Mouse (Mus musculus) thymus, postnatal 14 days (tissue): Measurements from ENCODE around the gene Tead1.

Experiments
- DNase-seq: peaks from one replicate; pipeline ENCODE4 v3.0.0; 2021

The Tead1 gene

DNA sequence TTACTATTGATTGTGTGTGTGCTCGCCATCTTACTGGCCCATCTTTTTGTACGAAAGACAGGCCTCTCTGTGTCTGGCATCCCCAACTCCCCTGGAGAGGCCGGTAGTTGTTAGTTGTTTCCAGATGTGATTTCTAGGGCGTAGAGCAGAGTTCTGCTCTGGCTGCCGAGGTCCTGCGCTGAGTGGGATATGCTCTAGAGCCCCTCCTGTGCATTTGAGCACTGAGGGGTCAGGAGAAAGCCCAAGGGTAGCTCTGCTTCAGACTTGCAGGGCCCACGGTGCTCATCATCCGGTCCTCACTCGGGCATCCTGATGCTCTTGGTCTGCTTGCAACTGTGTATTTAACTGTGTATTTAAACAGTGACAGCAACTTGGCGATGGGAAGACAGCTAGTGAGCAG lies 7.5 kb downstream of the Tead1 start:
- DNase-seq = no peak

DNA sequence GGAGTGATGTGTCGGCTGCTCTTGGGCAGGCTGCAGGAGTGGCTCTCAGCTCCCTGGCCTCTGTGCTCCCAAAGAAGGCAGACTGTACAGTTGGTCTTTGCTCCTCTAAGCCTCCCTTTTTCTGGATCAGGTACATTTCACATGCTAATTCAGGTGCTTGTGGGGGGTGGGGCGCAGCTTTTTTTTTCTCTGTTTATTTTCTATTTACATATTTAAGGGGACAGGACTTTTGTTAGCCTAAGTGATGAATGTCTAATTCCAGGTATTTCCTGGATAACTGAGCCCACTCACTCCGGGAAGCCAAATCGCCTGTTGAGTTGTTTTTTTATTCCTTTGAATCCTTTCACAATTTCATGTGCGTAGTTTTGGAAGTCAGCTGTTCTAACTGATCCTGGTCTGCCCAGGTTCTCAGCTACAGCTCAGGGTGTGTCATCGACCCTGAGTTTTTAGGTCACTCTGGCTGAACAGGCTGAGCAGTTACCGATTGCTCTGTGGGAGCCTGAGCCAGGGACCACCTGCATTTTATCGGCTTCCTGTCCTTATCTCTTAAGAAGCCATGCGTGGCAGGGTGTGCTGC lies 9.4 kb downstream of the Tead1 start:
- no peak for DNase-seq

DNA sequence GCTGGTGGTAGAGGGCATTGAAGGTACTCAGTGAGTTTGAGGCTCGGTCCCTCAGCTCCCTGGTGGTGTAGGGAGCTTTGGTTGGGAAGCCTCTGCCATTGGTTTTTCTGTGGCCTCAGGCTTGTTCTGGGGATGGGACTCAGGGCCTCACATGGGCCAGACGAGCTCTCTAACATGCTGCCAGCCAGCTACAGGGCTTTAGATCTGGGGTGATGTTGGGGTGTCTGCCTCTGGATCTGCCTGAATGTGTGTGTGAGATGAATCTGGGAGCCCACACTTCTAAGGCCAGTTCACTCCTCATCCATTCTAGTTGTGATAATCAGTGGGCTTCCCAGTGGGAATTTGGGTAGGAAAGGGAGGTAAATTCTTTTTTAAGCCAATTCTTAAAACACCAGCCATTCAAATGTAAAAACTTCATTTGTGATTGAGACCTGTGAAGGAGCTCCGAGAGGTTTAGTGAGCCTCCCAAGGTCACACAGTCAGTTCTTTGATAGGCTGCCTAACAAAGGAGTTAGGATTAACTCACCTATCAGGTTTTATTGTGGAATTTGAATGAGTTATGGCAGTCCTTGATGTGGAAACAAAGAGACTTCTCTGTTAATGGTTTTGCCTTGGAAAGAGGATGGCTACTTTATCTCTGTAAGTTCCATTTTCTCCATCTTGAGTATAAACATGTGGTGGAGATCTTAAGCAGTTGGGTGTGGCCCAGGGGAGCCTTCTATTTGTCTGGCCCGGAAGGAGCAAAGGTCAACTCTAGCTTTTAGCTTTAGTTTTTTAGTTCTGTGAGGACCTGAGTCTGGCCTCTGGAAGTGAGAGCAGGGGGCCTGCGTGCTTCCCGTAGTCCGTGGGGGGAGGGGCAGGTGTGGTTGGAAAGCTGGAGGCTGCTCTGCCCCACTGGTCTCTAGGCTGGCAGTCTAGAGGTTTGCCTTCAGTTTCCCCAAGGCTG lies 12.0 kb downstream of the Tead1 start:
- DNase-seq = no peak

DNA sequence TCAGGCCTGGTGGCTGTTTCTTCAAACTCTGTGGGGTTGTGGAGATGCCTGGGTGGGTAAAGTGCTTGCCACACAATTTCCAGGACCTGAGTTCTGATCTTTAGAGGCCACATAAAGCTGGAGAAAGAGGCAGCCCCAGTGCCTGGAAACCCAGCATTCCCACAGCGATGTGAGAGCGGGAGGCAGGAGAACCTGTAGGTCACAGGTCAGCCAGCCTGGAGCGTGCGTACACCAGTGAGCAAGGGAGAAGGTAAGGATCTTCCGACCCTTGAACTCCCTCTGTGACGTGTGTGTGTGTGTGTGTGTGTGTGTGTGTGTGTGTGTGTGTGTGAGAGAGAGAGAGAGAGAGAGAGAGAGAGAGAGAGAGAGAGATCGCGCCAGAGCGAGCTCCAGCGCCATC lies 14.4 kb downstream of the Tead1 start:
- DNase-seq = no peak

DNA sequence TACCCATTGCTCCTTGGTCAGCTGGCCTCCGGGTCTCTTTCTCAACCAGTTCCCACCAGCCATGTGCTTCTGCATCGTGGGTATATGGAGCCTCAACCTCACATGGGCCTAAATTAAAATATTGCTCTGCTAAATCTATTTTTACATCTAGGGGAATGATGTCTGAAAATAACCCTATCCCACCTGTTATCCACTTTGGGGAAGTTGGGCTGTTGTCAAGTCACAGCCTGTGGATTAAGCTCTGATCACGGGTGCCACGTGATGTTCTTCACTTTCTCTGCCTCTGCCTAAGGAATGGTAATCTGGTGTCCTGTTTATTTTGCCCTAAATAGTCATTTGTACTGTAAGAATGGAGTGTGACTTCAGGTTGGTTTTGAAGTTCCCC lies 17.7 kb downstream of the Tead1 start:
- DNase-seq = no peak

DNA sequence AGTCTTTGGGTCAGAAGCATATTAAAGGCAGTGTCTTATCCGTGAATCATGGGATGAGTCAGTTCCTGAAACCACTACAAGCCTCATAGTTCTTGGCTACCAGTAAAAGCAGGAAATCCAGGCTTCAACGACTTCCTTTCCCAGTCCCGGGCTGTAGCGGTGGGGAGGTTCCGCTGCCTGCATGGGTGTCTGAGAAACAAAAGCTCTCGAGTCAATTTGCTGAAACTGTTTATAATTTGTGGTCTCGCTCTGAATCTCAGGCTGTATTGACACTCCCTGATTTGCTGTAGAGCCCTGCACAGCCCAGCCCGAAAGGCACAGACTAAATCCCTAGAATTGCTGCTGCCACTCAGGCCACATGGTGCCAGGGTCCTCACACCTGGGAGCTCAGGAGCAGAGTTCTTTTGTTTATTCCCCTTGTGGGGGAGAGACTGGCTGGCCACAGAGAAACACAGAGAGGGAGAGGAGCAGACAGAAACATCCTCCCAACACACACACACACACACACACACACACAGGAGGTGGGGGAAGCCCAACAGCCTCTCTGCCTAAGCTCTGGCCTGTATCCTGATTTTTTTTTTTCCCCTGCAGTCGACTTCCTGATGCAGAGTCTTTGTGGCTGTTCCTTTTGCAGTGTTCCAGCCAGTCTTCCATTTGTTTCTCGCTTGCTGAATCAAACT lies 18.2 kb downstream of the Tead1 start:
- DNase-seq = no peak

DNA sequence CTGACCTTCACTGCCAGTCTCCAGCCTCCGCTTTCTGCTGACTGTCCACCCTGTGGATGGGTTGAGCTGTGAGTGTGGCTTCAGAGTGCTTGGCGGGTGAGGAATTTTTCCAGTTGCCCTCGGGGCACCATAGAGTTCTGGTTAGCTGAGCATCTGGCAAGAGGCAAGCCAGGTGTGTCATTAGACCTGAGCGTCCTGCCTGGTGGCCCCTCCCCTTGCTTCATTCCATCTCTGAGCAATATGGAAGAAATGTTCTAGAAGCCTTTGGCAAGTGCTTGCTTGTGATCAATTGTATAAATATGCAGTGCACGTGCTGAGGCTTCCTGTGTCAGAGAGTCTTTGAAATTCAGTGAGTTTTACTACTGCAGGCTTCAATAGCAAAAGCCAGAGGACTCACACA lies 21.0 kb downstream of the Tead1 start:
- no peak for DNase-seq

DNA sequence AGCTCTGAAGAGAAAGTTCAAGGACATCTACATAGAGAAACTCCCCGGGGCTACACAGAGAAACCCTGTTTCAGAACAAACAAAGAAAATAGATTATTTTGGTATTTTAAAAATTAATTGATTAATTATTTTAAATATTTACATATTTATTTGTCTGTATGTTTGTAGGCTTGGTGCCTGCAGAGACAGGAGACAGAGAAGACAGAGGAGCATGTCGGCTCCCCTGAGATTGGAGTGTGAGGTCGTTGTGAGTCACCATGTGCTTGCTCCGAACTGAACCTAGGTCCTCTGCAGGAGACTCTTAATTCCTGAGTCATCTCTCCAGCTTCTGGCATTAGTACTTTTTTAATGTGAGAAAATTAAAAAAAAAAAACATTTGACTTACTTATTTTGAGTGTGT lies 24.2 kb downstream of the Tead1 start:
- DNase-seq = no peak

DNA sequence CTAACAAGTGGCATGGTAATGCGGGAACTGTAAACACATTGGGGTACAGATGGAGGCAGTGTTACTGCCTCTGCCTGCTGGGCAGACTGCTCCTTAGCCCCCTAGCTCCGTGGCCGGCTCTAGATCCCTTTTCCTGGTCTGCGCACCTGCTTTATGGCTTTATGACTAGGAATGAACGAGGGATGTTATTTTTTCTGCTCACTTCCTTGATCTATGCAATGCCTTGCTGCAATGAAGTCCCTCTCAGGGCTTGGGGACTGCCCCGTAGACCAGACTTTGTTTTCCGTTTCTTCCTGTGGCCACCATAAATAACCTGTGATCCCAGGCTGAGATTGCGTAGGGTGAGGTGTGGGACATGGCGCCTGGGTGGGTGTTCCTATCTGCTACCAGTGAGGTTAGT lies 26.8 kb downstream of the Tead1 start:
- no peak for DNase-seq

DNA sequence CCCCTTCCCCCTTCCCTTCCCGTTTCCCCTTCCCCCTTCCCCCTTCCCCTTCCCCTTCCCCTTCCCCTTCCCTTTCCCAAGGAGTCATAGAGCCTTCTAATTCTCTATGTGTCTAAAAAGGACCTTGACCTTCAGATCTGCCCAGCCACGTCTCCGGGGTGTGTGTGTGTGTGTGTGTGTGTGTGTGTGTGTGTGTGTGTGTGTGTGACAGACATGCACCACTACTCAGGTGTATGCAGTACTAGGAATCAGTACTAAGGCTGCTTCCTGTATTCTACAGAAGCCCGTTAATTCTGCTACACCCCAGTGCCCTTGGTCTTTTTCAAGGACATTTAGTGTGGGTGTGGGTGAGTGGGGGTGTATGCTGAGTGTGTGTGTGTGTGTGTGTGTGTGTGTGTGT lies 27.6 kb downstream of the Tead1 start:
- DNase-seq = no peak

DNA sequence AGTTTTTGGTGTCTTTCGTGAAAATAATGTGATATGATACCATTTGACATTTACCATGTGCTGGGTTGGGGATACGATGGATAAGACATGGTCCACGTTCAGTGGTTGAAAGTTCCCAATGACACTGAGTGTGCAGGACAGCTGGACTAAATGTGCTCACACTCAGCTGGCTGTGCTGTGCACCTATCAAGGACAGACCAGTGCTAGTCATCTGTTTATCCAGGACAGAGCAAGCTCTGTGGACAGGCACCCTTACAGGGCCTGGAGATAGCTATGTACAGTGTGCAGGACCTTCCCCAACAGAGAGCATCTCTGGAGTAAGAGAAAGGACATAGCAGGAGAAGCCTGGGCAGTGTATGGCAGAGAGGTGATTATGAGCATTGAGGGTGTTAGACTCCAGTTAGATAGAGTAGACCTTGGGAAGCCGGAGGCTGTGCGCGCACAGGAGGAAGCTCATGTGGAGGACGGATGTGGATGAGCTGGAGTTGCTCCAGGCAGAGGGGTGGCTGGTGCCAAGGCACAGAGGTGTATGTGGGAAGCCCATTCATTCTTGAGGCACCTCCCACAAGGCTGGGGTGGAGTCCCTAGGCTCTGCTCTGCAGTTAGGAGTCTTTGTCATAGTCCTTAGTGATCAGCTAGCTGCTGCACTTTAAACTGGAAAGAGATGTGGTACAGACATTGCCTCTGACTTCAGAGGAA lies 31.4 kb downstream of the Tead1 start:
- DNase-seq = no peak

DNA sequence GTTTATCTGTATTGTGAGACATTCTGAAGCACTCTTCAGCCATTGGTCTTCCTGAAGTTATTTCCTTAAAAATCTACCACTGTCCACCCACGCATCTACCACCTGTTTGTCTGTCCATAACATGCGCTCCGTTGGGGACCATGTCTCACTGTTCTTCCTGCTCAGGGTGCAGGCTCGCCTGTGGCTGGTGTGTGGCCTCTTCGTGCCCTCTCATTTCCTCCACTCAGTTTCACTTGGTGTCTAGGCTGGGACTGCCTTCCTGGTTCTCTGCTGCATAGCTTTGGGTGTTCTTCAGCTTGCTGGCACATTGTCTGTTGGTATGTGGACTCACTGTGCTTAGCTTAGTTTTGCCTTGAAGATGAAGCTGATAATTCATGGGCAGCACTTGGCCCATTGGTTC lies 32.9 kb downstream of the Tead1 start:
- DNase-seq = no peak

DNA sequence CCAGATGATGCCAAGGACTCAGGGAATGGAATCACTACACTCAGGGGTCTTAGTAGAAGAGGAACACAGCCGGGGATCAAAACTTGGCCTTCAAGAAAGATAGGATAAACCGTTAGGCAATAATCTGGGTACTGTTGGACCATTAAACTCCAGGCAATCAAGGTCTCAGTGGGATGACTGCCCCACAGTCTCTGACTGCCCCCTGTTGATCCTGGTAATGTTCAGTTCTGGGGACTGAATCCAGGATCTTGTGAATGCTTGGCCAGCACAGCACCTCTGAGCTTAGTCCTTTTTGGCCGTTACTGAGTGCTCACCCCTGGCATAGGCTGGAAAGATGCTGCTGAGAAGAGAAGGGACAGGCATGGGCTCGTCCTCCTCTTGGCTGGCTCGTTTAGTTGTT lies 34.4 kb downstream of the Tead1 start:
- no peak for DNase-seq

DNA sequence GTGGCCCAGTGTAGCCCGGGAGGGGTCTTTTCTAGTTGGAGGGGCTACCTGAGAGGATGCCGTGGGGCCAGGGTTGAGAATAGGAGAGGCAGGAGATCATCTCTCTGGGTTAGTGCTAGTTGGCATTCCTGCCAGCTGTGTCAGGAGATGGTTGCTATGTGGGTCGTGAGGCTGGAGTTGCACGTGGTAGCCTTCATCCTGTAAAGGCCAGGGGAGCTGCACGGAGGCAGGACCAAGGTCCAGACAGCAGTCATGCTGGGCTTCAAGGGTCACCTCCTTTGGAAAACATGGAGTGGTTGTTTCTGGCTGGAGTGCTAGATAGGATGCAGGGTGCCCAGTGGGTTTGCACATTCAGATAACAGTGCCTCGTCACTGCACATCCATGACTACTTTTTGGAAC lies 35.7 kb downstream of the Tead1 start:
- no peak for DNase-seq

DNA sequence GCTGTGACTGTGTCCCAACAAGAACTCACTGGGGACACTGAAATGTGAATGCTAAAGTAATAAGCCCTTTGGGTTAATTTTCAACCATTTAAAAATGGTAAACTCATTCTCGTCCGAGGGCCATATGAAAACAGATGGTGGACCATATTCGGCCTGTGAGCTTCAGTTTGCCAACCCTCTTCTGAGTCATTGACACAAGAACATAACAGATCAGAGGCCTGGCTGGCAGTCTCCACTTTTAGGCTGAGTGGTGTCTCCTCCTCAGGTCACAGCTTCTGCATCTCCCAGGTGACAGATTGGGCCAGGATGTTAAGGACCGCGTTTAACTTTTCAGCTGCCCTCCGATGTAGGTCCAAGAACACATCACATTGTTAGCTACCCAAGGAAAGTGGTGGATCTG lies 37.6 kb downstream of the Tead1 start:
- DNase-seq = no peak

DNA sequence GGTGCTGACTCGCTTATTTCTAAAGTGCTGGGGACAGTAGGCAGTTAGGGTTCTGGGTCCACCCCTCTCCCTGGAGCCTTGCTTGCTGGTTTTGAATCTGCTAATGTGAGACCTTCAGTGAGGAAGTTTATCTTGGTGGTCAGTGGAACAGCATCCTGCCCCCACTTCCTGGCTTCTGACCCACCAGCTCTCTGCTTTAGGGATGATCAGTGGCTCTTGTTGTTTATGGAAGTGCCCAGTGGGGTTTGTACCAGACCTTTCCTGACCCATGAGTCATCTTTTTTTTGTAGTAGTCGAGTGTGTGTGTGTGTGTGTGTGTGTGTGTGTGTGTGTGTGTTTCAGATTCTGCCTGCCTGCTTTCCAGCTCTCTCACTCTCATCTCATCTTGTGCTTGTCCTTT lies 38.6 kb downstream of the Tead1 start:
- no peak for DNase-seq

DNA sequence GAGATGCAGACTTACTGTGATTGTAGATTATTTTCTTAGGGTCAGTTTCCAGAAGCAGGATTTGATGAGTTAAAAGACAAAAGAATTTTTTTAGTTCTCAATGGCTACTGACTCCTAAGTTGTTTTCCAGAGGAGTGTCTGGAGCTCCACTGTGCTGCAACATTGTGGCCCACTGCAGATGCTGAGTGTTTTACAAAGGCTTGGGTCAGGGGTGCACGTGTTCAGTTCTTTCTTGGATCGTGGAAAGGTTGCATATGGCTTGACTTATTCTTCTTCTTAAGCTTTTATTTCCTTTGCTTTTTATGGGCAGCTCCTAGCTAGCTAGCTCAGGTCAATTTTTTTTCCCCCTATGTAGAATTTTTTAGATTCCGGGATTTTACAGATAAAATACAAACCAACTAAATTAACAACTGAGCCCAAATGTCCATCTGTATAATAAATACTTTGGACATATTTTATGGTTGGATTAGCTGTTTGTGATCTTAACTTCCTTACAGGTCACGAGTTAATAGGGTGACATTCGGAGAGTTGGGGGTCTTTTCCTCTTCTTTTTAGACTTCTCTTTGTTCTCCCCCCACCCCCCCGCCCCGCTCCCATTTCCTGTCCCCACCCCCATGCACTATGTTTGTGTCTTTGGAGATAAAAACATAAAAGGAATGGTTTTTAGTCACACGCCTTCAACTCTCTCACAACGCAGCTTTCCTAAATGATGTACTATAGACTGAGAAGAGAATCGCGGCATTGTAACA lies 40.5 kb downstream of the Tead1 start:
- no peak for DNase-seq

DNA sequence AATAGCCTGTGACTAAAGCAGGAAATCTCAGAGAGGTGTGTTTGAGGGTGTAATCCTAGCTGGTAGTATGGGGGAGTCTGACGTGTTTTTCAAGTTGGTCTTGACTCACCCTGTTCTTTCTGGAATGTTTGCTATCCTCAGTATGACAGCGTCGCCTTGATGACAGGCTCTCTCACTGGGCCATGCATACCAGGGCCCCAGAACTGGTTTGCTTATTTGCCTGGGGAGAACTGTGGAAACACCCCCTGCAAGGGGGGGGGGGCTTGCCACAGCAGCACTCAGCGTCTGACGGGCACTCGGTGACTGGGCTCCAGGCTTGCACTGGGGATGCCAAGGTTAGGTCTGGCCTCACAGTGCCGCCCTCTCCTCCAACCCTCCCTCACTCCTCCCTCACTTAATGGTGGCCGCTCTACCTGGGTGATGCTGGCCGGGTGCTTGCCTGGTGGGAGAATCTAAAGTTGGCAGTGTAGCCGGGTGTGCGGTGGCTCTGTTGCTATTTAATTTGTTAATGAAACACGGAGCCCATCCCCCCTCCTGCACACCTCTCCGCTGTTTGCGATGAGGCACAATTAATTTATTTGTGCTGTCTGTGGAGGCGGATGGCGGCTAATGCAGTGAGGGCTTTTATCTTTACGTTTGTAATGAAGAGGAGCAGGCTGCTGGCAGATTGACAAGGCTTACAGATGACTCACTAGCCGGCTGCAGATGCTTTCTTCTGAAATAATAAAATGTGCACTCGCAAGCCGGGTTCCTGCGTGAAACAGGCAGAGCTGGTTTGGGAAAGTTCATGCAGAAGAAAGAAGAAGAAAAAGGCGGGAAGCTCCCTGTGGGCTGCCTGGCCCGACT lies 41.2 kb downstream of the Tead1 start:
- no peak for DNase-seq

DNA sequence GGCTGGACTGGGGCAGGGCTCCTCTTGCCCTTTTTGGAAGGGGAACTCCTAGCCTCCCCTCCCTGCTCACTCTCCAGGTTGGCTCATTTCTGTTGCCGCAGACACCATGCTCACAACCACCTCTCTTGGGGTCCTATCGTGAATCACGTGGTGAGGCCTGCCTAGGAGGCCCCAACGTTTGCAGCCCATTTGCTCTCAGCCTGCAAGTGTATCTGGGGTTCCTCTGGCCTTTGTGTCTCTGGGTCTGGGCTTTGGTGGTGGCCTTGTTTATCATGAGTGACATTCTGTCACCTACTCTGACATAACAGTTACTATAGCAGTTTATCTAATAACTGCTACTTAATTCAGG lies 41.8 kb downstream of the Tead1 start:
- DNase-seq = no peak

DNA sequence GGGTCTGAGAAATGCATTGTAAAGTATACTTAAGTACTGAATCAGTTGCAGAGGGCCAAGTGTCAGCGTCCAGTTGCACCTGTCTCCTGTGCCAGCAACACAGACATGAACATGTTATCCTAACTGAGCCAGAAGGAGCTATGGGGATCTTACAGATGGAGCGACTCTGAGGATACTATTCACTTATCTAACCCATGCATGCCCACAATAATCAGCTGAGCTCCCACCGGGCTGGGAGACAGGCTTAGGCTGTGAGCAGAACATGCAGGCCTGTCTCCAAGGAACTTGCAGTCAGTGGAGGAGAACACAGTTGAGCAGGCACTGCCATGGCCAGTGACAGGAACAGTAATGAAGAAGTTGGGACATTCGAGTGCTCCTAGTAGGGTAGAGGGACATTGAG lies 42.7 kb downstream of the Tead1 start:
- no peak for DNase-seq

DNA sequence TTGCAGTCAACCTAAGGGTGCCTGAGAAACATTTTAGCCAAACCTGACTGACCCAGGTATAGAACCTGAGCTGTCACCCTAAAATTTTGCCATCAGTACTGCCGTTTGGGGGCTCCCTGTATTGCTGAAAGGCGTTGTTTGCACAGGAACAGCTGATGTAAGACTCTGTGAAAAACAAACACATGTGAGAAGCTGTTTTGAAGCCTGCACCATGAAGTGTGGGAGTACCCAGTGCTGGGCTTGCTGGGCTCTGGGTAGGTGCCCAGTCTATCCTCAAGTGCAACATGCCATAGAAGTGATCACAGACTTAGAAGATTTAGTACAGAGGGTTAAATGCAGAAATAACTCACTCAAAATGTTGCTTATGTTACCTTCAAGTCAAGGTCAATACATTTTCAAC lies 49.3 kb downstream of the Tead1 start:
- no peak for DNase-seq

DNA sequence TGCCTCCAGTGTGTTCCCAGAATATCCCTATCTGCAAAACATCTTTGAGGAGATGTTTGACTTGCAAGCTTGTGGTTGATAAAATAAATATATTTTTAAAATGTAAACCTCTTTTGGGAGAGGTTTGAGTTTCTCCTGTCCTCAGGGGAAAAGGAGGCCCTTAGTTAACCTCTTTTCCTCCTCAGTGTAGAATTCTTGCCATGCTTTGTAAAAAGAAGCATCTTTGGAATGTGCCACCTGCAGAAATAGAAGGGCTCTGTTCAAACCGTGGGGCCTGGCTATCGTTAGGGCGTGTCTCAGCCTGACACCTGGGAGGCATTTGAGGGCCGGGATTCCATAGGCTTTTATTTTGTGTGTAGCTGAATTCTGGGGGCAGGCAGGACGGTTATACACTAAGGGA lies 51.1 kb downstream of the Tead1 start:
- no peak for DNase-seq
